Mouse (Mus musculus) adrenal gland, adult 2 months (tissue): ENCODE results near the gene Dnph1. TPM values are rescaled to one million over a fixed set of nuclear protein-coding genes. Genes with fewer than 3 reads are reported as not detected.
A peak's percentile ranks its signal among the peaks of the same experiment; 100 is the strongest.
"Not testable (repeated sequence)": the region's sequence is repeated elsewhere in the genome, so short reads cannot be mapped to it uniquely, and the experiment has no call there.

ENCODE experiments used
- DNase-seq: peaks from one replicate; pipeline ENCODE4 v3.0.0; 2021
- long read RNA-seq: library from polyadenylated mRNA; stranded (forward); transcript quantifications from one replicate; pipeline ENCODE4 v2.0.0, GENCODE M21; 2021
- polyA plus RNA-seq: library from polyadenylated mRNA; depleted of rRNA; stranded (reverse); fragments of >200 nt; gene quantifications from 2 replicates; pipeline ENCODE4 v1.2.3, GENCODE M21; 2012; rRNA removed
- total RNA-seq, 2 experiments: library from RNA; stranded (reverse); gene quantifications; 2 replicates each; pipeline ENCODE4 v1.2.3; 2021

Gene Dnph1
- total RNA-seq (1 to 10 TPM; 3.7 to 6.1 TPM), polyA plus RNA-seq (3.6 and 3.7 TPM in 2 replicates)
- long read RNA-seq, partial matches to known transcripts = 0 of 4 reads
- long read RNA-seq, other reads (novel, unspliced or antisense) = 1 of 4 reads

DNA sequence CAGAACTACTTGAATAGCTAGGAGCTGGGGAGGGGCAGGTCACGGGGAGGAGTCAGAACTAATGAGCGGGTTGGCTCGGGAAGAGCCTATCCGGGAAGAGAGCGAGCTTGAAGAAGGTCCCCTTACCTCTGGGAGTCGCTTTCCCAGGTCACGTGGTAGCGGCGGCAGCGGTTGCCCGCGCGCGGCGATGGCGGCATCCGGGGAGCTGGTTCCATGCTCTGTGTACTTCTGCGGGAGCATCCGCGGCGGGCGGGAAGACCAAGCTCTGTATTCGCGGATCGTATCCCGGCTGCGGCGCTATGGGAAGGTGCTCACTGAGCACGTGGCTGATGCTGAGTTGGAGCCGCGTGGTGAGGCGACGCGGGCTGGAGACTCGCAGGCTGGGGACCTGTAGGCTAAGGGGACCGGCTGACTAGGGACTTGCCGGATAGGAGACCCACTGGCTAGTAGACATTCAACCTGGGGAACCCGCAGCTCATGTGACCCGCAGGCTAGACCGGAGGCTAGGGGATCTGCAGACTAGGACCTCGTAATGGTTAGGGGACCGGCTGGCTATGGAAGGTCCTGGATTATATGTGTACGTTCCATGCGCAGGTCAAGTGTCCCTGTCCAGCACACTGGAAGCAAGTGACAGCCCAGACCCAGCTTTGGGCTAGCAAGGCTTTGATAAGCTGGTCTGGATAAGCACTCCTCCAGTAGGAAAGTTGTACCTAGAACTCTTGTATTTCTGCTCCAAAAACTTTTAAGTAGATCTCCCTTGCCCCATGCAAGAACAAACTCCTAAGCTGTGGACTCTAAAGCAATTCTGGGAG, at the start of gene Dnph1:
TSS of gene Dnph1 (plus strand) at position 89 of the 812 bp plus-strand sequence.
- DNase-seq = peak; percentile 91

DNA sequence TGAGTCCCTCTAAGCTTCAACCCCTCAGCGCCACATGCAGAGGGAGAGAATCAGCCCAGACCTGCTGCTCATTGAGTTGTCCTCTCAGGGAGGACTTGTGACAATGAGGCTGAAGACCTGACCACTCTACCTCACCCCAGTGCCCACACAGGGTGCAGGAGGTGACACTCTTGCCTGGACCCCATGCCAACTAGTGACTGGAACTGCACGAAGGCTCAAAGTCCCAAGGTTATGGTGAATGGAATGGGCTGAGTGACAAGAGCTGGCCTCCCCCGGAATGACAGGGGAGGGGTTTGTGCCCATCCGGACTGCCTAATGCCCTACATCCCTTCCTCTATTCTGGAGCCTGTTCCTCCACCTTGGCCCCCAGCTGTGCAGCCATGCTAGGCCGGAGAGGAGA, 43.8 kb upstream of the Dnph1 start:
- DNase-seq = no peak

DNA sequence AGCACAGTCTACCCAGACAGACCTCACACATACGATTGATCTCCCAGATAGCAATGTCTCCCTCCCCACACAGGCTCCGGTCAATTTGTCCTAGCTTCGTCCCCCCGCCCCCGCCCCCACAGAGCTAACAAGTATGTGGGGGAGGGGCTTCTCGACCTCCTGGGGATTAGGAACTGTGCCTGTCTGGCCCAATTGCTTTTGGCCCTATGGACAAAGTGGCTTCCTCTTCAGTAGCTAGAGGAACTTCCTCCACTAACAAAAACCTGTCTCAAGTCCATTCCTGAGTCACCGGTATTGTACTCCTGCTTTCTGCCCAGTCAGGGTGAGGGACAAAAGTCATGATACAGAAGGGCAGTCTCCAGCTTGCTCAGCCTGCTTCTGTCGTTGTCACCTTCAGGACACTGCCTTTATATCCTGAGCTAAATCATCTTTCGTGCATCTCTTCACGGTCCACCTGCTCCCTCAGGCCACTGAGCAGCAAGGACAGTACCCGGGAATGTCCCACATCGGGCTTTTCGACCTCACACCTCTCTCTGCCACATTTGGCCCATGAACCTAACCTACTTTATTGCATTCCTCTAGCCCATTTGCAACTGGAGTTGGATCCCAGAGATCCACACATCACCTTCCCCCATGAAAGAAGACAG, 43.1 kb upstream of the Dnph1 start:
- DNase-seq = no peak

DNA sequence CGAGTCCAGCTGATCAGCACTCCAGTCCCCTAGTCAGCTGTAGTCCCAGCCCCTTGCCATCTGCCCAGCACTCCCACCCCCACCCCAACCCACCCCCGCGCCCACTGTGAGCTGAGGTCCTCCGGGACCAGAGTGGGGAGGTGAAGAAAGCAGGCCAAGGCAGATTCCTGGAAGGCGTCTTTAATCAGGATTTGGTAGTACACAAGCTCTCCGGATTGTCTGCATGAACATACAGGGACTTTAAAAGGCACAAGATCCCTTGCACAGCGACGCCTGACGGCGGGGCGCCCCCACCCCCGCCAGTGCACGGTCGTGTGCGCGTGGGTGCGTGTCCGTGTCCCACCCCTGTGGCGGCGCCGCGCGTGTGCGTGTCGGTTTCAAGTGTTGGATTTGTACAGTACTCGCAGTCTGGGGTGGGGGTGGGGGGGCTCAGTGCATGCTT, 42.5 kb upstream of the Dnph1 start:
- DNase-seq = no peak

DNA sequence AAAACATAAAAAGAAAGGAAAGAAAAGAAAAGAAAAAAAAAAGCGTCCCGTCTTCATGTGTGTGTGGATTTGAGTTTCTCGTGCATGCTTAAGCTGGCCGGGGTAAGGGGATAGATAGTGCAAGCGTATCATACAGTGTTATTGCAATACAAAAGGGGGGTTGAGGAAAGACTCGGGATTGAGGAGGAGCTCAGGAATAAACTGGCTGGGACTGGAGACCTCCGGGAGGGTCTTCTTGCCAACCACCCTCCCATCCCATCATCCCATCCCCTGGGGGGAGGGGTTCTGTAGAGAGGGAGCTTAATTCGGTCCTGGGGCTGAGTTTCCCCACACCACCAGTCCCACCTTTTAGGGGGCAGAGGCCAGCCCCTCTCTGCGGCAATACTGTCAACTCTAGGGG, 42.0 kb upstream of the Dnph1 start:
- DNase-seq = no peak

- peak; percentile 46 for DNase-seq
Measured at GRCm38 (mm10) chr17:46455110-46455691, 41.3 kb upstream of the Dnph1 start.

DNA sequence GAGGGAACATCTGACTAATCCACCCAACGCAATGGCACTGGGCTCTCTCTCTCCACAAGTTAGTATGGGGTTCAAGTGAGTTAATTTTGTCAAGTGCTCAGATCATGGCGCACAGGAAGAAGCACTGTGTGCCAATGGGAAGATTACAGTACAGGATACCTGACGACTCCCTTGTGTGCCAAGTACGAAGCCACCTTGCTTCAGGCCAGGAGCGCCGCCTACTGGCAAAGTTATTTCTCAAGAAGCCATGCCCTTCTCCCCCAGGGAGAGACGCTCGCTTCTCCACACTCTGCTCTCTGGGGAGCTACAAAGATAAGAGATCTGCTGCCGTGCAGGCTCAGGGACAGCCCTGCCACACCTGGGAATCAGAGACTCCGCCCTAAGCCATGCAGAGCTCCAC, 38.7 kb upstream of the Dnph1 start:
- peak; percentile 59 for DNase-seq

DNA sequence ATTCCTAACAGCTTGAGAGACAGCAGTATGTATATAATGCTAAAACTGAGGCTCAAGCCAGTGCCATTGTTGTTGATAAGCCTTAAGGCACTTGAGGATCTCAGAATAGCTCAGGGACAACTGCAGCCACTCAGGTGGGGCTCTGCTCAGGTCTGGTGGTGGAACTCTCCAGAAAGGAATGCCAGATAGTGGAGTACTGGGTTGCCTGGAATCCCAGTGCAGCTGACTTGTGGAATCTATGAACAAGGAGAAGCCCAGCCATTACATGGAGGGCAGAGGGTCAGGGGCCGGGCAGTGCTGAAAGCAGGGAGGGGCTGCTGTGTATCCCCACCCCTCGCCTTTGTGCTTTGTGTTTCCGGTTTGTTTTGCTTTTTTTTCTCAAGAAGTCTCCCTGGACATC, 38.1 kb upstream of the Dnph1 start:
- DNase-seq = no peak

- DNase-seq = no peak
Measured at GRCm38 (mm10) chr17:46460673-46461072, 35.8 kb upstream of the Dnph1 start.

GRCm38 (mm10) chr17:46461347-46461746, 35.2 kb upstream of the Dnph1 start:
- DNase-seq = no peak

GRCm38 (mm10) chr17:46462226-46462625, 34.3 kb upstream of the Dnph1 start:
- peak; percentile 42 for DNase-seq

DNA sequence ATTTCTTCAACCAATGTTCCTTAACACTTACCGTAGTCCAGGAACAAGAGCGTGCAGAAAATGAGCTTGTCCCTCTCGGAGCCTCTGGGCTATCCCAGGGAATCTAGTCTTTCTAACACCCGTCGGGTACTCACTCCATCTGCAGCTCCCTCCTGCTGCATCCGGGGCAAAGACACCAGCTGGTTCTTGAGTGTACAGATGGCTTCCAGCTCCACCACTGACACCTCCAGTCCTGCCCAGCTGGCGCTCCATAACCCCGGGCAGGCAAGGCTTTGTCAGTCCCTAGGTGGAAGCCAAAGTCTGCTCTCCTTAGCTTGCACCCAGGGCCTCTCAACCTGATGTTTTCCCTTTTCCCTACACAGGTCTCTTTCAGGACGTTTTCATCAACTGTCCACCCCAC, 28.7 kb upstream of the Dnph1 start:
- no peak for DNase-seq

- no peak for DNase-seq
Measured at GRCm38 (mm10) chr17:46476601-46477000, 19.9 kb upstream of the Dnph1 start.

- no peak for DNase-seq
Measured at GRCm38 (mm10) chr17:46477286-46477685, 19.2 kb upstream of the Dnph1 start.

- DNase-seq = peak; percentile 30
Measured at GRCm38 (mm10) chr17:46483561-46484001, 12.9 kb upstream of the Dnph1 start.

DNA sequence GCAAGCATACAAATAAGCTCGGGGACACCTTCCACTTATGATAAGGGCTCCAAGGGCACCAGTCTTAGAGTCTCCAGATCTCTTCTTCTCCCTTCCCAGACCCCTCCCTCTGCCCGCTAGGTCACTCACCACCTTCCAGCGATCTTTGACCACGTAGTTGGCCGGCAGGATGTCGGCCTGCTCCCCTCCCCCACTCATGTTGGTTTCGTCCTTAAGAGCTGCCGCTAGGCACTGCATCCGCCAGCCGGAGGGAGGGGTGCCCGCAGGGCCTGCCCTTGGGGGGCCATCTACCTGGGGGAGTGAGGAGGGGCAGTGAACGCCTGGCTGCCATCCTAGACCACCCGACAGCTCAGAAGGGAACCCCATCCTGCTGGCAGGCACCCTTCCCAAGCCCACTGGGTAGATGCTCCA, 12.5 kb upstream of the Dnph1 start:
- peak; percentile 33 for DNase-seq

GRCm38 (mm10) chr17:46484461-46484875, 12.0 kb upstream of the Dnph1 start:
- no peak for DNase-seq

DNA sequence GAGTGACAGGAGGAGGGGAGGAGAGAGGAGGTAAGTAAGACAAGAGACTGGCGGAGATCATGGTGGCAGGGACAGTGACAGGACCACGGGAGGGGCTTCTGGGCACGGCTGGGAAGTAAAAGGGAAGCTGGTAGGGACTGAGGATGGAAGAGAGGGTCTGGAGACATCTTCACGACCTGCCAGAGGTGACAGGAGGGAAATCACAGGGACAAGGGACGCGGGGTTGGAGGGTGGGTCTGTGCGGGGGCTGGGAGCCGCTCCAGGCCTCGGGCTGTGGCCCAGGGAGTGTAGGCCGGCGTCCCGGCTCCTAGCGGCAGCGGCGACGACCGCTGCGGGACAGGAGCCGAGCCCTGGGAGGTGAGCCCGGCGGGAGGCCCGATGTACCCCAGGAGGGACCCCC, 9.5 kb upstream of the Dnph1 start:
- DNase-seq = no peak

GRCm38 (mm10) chr17:46487431-46487830, 9.1 kb upstream of the Dnph1 start, which contains the start of gene Ttbk1:
TSS of gene Ttbk1 (minus strand) at chr17:46487675.
- no peak for DNase-seq

GRCm38 (mm10) chr17:46495486-46495885, 1.0 kb upstream of the Dnph1 start:
- no peak for DNase-seq

GRCm38 (mm10) chr17:46496081-46496480, 430 bp upstream of the Dnph1 start:
- DNase-seq = not testable (repeated sequence)

- peak; percentile 13 for DNase-seq
Measured at GRCm38 (mm10) chr17:46497956-46498355, 1.4 kb downstream of the Dnph1 start.

DNA sequence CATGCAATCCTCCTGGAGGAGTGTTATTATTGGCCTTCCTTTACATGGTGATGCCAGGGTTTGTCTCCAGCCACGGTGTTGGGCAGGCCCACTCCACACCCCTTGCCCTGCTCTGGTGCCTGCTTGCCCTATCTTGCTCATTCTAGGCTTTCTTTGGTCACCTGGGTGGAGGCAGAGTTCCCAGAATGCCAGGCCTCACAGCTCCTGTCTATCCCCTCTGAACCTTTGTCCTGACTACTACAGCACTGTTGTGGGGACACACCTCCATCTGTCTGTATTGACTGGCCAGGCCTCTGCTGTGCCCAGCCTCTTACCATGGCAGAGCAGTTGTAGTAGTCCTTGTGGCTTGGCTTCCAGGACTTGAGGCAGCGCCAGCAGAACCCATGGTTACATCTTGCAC, 6.3 kb downstream of the Dnph1 start:
- no peak for DNase-seq
